Mouse (Mus musculus): ENCODE measurements around the gene Ak5.

DNA sequence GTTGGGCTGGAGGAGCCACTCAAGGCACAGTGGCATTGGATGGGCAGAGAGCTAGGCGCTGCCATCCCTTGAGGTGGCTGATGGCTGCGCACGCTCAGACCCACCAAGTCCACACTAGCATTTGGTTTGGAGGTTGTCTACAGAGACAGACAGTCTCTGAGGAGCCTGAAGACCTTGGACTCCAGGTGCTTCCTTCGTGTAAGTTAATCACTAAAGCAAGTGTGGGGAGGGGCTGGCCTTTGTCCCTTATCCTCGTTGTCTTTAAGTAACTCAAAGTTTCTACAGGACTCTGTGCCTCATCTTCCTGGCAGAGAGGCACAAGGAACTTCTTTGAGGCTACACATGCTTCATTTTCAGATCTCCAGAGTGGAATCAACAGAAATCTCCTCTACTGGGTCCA, 29.9 kb upstream of the Ak5 start:
- no peak for TF ChIP-seq CTCF (IDR thresholded peaks at IDR 0.05; ENCODE audit: low read depth)
- TF ChIP-seq EP300 (IDR thresholded peaks at IDR 0.05; ENCODE audit: low read depth) = no peak

Data from heart, postnatal 0 days (tissue).